Mouse (Mus musculus): ENCODE measurements at regions not wholly inside any gene's neighbourhood (a gene's known extent, or its start where the extent isn't known, plus 50 kb on each side); places are given as distances from the start of the nearest gene placed in this dataset.

- DNase-seq, result no peak
Measured at GRCm38 (mm10) chr9:94589672-94590071, 51.8 kb upstream of the 1190002N15Rik start.

DNA sequence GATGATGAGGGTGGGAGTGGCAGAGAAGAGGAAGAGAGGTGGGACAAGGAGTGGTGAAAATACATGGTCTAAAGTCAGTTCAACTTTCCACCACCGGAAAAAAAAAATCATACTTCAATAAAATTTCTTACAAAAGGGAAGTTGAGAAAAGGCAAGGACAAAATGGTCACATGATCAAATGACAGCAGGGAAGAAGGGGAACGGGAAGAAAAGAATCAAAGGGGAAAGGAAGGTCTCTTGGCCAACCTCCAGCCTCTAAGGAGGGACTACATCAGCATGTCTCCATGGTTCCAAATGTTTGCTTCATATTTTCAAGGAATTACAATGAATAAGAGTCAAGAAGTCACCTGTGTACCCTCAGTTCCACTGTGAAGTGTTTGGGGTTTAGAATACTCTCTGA, 64.7 kb upstream of the Slc9a9 start:
- no peak for DNase-seq

DNA sequence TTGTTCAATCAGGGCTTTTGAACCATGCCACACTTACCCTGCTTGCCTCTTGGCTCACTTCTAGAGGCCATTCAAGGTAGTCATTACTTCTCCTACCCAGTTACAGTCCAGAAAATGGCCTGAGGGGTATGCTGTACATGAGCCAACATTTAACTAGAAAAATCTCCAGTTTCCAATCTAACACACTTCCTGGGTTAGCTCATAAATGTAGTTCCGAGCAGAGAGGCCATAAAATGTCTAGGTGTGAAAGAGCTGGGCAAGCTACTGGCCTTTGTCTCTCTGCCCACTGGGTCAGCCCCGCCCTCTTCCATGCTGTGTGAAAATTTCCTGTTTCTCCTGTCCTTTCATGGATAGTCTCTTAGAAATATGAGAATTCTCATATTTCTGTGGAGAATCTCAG, 63.3 kb upstream of the Slc9a9 start:
- peak; percentile 42 to 47 for DNase-seq

- DNase-seq, result no peak
Measured at GRCm38 (mm10) chr9:94607011-94607749, 62.5 kb upstream of the Slc9a9 start.

DNA sequence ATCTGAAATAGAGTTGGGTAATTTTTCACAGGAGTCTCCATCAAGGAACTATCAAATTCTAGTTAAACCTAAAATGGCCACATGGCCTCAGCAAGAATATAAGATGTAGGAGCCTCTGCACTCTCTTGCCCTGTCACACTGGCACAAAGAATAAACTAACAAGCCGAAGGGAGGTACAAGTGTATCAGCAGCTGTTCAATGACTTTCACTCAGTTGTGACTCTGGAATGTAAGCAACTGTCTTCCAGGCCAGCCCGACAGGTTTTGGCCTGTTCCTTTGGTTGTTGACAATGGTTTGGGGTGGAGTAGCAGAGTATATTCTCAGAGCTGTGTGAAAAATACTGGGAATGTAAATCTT, 62.0 kb upstream of the Slc9a9 start:
- no peak for DNase-seq

GRCm38 (mm10) chr9:94610101-94610500, 59.6 kb upstream of the Slc9a9 start:
- DNase-seq, result no peak

GRCm38 (mm10) chr9:94610600-94611337, 58.9 kb upstream of the Slc9a9 start:
- DNase-seq, result peak; percentile 91 to 94

GRCm38 (mm10) chr9:94613891-94614671, 55.6 kb upstream of the Slc9a9 start:
- peak; percentile 70 to 75 for DNase-seq

- no peak for DNase-seq
Measured at GRCm38 (mm10) chr9:94615205-94615604, 54.5 kb upstream of the Slc9a9 start.

DNA sequence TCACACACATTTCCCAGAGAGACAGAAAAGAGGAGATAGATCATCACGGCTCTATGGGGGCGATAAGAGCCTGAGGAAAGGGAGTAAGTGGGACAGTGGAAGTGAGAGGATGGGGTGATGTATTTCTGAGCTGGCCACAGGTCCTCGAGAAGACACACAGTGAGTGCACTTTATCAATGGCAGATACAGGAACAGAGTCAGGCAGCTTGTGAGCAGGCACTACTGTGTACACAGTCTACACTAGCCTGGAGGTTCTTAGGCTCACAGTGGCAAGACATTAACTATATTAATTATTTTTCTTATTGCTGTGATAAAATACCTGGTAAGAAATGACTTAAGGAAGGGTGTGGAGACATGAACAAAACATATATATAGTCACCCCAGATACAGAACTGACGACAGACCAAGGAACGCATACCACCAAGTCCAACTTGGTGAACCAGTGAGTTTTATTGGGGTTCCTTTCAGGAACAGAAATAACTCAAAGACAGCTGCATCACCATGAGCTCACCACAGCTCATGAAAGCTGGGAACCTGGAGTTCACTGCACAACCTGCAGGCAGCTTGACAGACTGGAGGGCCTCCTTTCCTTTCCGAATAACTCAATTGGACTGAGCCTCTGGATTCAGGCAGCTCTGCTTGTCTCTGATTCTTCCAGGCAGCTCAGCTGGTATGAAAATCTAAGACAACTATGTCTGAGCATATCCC, 51.5 kb upstream of the Slc9a9 start:
- DNase-seq, result no peak

Measured in cerebellum, postnatal 14 days (tissue).